Mouse (Mus musculus) testis, adult 10 weeks (tissue): ENCODE results near the gene Ank2. TPM values are rescaled to one million over a fixed set of nuclear protein-coding genes. Genes with fewer than 3 reads are reported as not detected.

Experiments used
- polyA plus RNA-seq: library from polyadenylated mRNA; stranded (reverse); fragments of 350-450 nt; fragmentation: Illumina TruSeq; extraction: RNeasy Lipid Tissue Mini Kit (QIAGEN cat#74804); gene quantifications from one replicate; pipeline ENCODE4 v1.2.3, GENCODE M21; 2014; ENCODE audit warnings: low read depth, low replicate concordance

Ank2 gene
- polyA plus RNA-seq = 84.5 TPM

DNA sequence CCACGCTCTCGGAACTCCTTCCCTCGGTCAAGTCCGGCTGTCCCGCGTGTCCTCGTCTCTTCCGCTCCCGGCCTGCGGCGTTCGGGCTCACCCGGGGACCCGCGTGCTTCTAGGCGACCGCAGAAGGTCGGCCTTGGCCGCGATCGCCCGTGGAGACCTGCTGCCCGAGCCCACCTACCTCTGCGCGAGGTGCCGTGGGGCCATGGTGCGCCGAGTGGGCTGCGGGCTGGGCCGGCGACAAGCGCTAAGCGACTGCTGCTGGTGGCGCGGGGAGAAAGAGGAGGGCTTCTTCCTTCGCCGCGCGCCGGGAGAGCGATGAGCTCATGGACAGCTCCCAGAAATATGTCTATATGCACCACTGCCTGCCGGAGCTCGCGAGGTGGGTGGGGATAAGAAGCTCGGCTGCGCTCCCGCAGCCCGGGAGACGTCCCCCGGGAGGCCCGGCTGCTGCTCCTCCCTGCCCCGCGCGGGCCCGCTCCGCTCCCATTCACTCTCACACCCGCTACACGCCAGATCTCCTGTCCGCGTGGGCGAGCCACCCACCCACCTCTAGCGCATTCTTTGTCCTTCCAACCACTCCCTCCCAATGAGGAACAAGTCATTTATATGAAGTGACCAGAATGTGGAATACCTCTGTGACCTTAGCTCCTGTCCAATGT lies at the start of gene Ank2:
Ank2 (minus strand) TSS at position 609 of the 659 bp plus-strand sequence.

Other genes starting within 250 kb of the Ank2 start
- gene Larp7, start 54.0 kb upstream of the Ank2 start, polyA plus RNA-seq = 608 TPM
- 25.1 TPM for gene Zgrf1, start 54.1 kb upstream of the Ank2 start, polyA plus RNA-seq
- gene Neurog2, start 133.8 kb upstream of the Ank2 start, polyA plus RNA-seq = 0.18 TPM